Comparison of ENCODE assay signal across 14 mouse cellular contexts in the genomic region with DNA sequence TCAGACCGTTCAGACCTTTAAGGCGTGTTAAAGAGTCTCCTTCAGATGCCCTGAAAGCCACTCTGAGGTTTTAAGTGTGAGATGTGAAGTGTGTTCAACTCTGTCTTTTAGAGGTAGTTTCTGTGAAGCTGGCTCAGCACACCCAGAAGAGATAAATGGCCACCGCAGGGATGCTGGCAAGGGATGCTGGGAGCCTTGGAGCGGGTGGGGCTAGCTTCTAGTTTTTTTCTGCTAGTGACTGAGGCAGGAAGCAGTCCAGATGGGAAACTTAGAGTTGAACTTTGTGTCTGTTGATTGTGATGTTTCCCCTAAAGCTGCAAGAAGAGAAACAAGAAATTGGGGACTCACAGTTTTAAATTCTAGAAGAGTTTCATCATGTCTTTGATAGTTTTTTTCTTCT.
A peak's percentile ranks its signal among the peaks of the same experiment; 100 is the strongest.
DNase-seq lines count a peak whose midpoint lies in the region; TF ChIP-seq lines count a peak whose summit lies in the region.
"Had no signal": no experiment of that assay in that cellular context is flagged by ENCODE, and none has a peak within 500 bp of the region (broad histone marks: within the 10 kb centered on the region; RNA-seq: fewer than 3 reads in every experiment).

No protein-coding gene starts in this region.

- peak; percentile 21 for DNase-seq in gastrocnemius, adult 2 months
- no peak for DNase-seq in gastrocnemius, postnatal 36 days
- DNase-seq in left cerebral cortex, postnatal 4 days, result peak; percentile 19
- DNase-seq in left cerebral cortex, adult 2 months (ENCODE audit: extremely low spot score in 1 of 2, low spot score in 2 of 2), result no peak
- DNase-seq in testis, postnatal 14 days (ENCODE audit: low spot score), result no peak
- DNase-seq in urinary bladder, adult 2 months (ENCODE audit: low spot score), result no peak
- DNase-seq: adrenal gland, adult 2 months; kidney, adult 18-20 months; thymus, postnatal 36 days had no signal

- intact Hi-C loops in gastrocnemius, adult 2 months (cut with DNase I), result no loop called here
- intact Hi-C loops in gastrocnemius, postnatal 36 days (cut with DNase I), result no loop called here
- intact Hi-C loops in left cerebral cortex, postnatal 4 days (cut with DNase I), result no loop called here
- intact Hi-C loops in left cerebral cortex, adult 2 months (cut with DNase I), result no loop called here

- H3K27ac ChIP-seq in gastrocnemius, adult 2 months, result no peak overlapping the region
- H3K27ac ChIP-seq in left cerebral cortex, adult 2 months, result no peak overlapping the region
- H3K27ac ChIP-seq in testis, adult 2 months (ENCODE audit: control insufficient read depth, insufficient read depth, low read depth, low read length), result no peak overlapping the region; the same call in 1 of the 2 replicates
- H3K27ac ChIP-seq: heart, embryonic 15.5 days; macrophage; stomach, embryonic 15.5 days had no signal

- H3K4me3 ChIP-seq in gastrocnemius, adult 2 months, result no peak overlapping the region
- H3K4me3 ChIP-seq in left cerebral cortex, adult 2 months, result no peak overlapping the region
- peak overlapping the region; percentile 65 for H3K4me3 ChIP-seq in testis, adult 2 months (ENCODE audit: control insufficient read depth, low read depth, low read length)

- peaks cover 7% of the 10 kb centered on the region; the same call in 1 of the 2 replicates for H3K4me1 ChIP-seq in testis, adult 2 months (ENCODE audit: control insufficient read depth, insufficient read depth, low read length)

- H3K27me3 ChIP-seq in testis, adult 2 months (ENCODE audit: control insufficient read depth, insufficient read depth, low read length), result no peaks in the 10 kb centered on the region
- H3K27me3 ChIP-seq: limb, embryonic 13.5 days; stomach, embryonic 15.5 days had no signal

- H3K36me3 ChIP-seq in testis, adult 2 months (ENCODE audit: control insufficient read depth, insufficient read depth, low read length), result no peaks in the 10 kb centered on the region
- H3K36me3 ChIP-seq: heart, embryonic 15.5 days; limb, embryonic 13.5 days; stomach, embryonic 15.5 days had no signal

- no peak for TF ChIP-seq CTCF in gastrocnemius, adult 2 months (IDR thresholded peaks at IDR 0.05)
- no peak for TF ChIP-seq CTCF in left cerebral cortex, adult 2 months (IDR thresholded peaks at IDR 0.05)
- TF ChIP-seq CTCF in testis, adult 2 months (IDR thresholded peaks at IDR 0.05; ENCODE audit: control insufficient read depth, insufficient read depth, insufficient replicate concordance, low read depth, low read length), result no peak

- TF ChIP-seq POLR2A in testis, adult 2 months (IDR thresholded peaks at IDR 0.05; ENCODE audit: control insufficient read depth, low read depth, low read length), result no peak

Comparison
In these comparisons a context has a peak if more than half of its experiments do, and no peak if none do; other contexts are left out.
1. DNase-seq: peak in gastrocnemius, adult 2 months (single experiment) and left cerebral cortex, postnatal 4 days (single experiment); none in gastrocnemius, postnatal 36 days (0 of 2), left cerebral cortex, adult 2 months (0 of 2), testis, postnatal 14 days (single experiment) and urinary bladder, adult 2 months (single experiment).